Mouse (Mus musculus) left cerebral cortex, postnatal 4 days (tissue): ENCODE results near the gene C2cd5. TPM values are rescaled to one million over a fixed set of nuclear protein-coding genes. Genes with fewer than 3 reads are reported as not detected.
A peak's percentile ranks its signal among the peaks of the same experiment; 100 is the strongest.
"Not testable (repeated sequence)": the region's sequence is repeated elsewhere in the genome, so short reads cannot be mapped to it uniquely, and the experiment has no call there.

Experiments
- DNase-seq: peaks from one replicate; pipeline ENCODE4 v3.0.0-alpha.2; 2022
- intact Hi-C: fragments of 180-260 bp; cut with DNase I; formaldehyde crosslinking; loops from one replicate; pipeline ENCODE4 v1.15.1; 2025
- total RNA-seq, 2 experiments: library from RNA; stranded (reverse); gene quantifications; 2 replicates each; pipeline ENCODE4 v1.2.3; 2021

Gene C2cd5
- total RNA-seq = 10 to 100 TPM; 82.9 to 84.7 TPM

GRCm38 (mm10) chr6:143099681-143100382 is at the start of gene C2cd5:
Gene C2cd5 (minus strand): TSS chr6:143100141.
- DNase-seq = peak; percentile 99
- intact Hi-C loops = loop anchor here (10.0 kb wide), 1 partner anchor 65 kb away; the partner anchor contains the start of gene Etnk1

- intact Hi-C loops = no loop called here
- DNase-seq = no peak
Measured at GRCm38 (mm10) chr6:143148868-143149267, 48.9 kb upstream of the C2cd5 start.

GRCm38 (mm10) chr6:143146756-143147155 is 46.8 kb upstream of the C2cd5 start:
- DNase-seq = no peak
- intact Hi-C loops = no loop called here

GRCm38 (mm10) chr6:143145051-143145450 is 45.1 kb upstream of the C2cd5 start:
- intact Hi-C loops = no loop called here
- no peak for DNase-seq

GRCm38 (mm10) chr6:143144556-143144955 is 44.6 kb upstream of the C2cd5 start:
- intact Hi-C loops = no loop called here

GRCm38 (mm10) chr6:143143775-143144273 is 43.9 kb upstream of the C2cd5 start:
- peak; percentile 14 for DNase-seq
- intact Hi-C loops = no loop called here

More at GRCm38 (mm10) chr6:143144556-143144955, 44.6 kb upstream of the C2cd5 start:
- DNase-seq = no peak

GRCm38 (mm10) chr6:143143321-143143720 is 43.4 kb upstream of the C2cd5 start:
- intact Hi-C loops = no loop called here
- DNase-seq = no peak

- intact Hi-C loops = no loop called here
- no peak for DNase-seq
Measured at GRCm38 (mm10) chr6:143142861-143143260, 42.9 kb upstream of the C2cd5 start.

- DNase-seq, intact Hi-C loops: not testable (repeated sequence)
Measured at GRCm38 (mm10) chr6:143141624-143142592, 42.0 kb upstream of the C2cd5 start.

GRCm38 (mm10) chr6:143140884-143141283 is 40.9 kb upstream of the C2cd5 start:
- intact Hi-C loops = no loop called here
- DNase-seq = no peak

- no peak for DNase-seq
- intact Hi-C loops = no loop called here
Measured at GRCm38 (mm10) chr6:143139417-143139816, 39.5 kb upstream of the C2cd5 start.

- no peak for DNase-seq
- intact Hi-C loops = no loop called here
Measured at GRCm38 (mm10) chr6:143137341-143137740, 37.4 kb upstream of the C2cd5 start.

- no peak for DNase-seq
- intact Hi-C loops = no loop called here
Measured at GRCm38 (mm10) chr6:143136688-143137087, 36.7 kb upstream of the C2cd5 start.

- no peak for DNase-seq
- intact Hi-C loops = no loop called here
Measured at GRCm38 (mm10) chr6:143135097-143135496, 35.2 kb upstream of the C2cd5 start.

- no peak for DNase-seq
- intact Hi-C loops = no loop called here
Measured at GRCm38 (mm10) chr6:143133150-143133549, 33.2 kb upstream of the C2cd5 start.

GRCm38 (mm10) chr6:143131895-143132652 is 32.1 kb upstream of the C2cd5 start:
- intact Hi-C loops = no loop called here
- no peak for DNase-seq

GRCm38 (mm10) chr6:143130411-143130810 is 30.5 kb upstream of the C2cd5 start:
- no peak for DNase-seq
- intact Hi-C loops = no loop called here

- DNase-seq = no peak
- intact Hi-C loops = no loop called here
Measured at GRCm38 (mm10) chr6:143129952-143130351, 30.0 kb upstream of the C2cd5 start.

GRCm38 (mm10) chr6:143129466-143129865 is 29.5 kb upstream of the C2cd5 start:
- intact Hi-C loops = no loop called here
- DNase-seq = no peak

- intact Hi-C loops = no loop called here
- DNase-seq = no peak
Measured at GRCm38 (mm10) chr6:143125721-143126120, 25.8 kb upstream of the C2cd5 start.

GRCm38 (mm10) chr6:143119325-143119724 is 19.4 kb upstream of the C2cd5 start:
- no peak for DNase-seq

More at GRCm38 (mm10) chr6:143119325-143119724, 19.4 kb upstream of the C2cd5 start:
- intact Hi-C loops = no loop called here
